Mouse (Mus musculus) lung, postnatal 4 days (tissue): ENCODE measurements around the gene Mbtps2.

Experiments used
- DNase-seq, 2 experiments: peaks; one replicate each; pipeline ENCODE4 v3.0.0; 2021

Mbtps2 gene

DNA sequence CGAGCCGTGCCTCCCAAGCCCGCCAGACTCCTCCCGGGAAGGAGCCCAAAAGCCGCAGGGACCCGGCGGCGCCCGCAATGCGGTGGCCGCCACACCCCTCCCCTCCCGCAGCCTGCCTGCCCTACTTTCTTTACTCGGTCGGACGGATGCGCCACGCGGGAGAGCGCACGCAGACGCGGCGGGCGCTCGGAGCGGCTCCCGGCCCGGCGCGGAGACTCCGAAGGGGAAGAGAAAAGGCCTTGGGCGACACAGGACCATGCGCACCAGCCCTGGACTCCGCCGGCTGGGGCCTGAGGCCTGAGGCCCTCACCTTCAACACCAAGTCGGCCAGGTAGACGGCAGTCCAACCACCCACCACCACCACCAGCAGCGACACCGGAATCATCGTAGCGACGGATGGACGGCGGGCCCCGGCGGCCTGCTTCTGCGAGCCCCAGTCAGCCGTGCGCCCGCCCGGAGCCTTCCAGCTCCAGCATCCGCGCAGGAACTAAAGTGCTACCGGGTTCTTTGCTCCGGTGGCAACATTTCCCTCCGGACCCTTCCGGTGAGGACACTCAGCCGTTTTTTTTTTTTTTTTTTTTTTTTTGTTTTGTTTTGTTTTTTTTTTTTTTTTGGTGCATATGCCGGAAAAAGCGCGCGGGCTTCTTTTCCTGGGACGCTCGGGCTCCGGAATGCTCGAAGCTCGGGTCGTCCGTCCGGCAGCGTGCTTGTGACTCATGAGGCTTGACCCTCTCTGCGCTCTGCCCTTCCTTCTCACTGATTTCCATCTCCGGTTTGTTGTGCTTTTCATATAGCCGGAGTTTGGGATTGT, at the start of gene Mbtps2:
Gene Mbtps2, minus strand, starts transcription at position 530 of the 811 bp plus-strand sequence.
- DNase-seq: peak; percentile 74 to 78

DNA sequence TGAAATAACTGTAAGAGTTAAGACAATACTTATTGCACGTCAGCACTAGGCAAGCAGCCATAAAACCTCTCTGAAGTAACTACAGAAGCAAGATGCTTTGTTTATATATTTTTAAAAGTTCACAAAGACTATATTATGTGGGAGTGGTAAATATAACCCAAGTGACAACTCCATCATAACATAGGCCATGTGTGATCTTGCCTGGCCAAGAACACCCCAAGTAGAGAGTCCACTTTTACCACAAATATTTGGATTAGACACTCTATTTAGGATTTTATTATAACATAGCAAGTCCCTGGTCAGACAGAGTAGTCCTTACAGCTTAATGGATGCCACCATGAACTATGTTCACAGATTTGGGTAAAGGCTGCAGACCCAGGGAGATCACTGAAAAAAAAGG, 47.9 kb upstream of the Mbtps2 start:
- no peak for DNase-seq

DNA sequence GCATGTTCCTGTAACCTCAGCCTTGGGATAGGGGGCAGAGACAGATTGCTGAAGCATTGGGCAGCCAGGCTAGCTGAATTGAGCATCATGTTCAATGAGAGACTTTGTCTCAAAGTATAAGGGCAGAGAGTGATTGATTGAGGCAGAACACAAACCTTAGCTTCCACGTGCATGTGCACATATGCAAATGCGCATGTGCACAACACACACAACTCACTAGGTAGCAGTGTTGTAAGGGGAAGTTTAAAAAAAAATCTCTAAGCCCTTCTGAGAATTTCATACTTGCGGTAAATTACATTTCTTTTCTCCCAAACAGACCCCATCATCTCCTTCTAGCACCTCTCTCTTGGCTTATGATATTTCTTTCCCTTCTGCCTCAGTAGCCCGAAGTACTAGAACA, 46.2 kb upstream of the Mbtps2 start:
- no peak for DNase-seq

DNA sequence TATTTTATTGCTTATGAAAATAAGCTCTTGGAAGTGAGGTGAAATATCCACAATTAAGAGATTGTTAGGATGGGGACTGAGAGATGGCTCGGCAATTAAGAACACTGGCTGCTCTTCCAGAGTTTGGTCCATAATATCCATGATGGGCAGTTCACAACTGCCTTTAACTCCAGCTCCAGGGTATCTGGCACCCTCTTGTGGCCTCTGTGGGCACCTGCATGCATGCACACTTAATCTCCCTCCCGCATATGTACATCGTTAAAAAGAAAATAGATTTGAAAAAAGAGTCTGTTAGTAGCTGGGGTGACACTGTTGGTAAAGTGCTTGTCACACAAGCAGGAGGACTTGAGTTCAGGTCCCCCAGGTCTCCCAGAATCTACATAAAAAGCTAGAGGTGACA, 45.8 kb upstream of the Mbtps2 start:
- DNase-seq: peak; percentile 38 to 55

DNA sequence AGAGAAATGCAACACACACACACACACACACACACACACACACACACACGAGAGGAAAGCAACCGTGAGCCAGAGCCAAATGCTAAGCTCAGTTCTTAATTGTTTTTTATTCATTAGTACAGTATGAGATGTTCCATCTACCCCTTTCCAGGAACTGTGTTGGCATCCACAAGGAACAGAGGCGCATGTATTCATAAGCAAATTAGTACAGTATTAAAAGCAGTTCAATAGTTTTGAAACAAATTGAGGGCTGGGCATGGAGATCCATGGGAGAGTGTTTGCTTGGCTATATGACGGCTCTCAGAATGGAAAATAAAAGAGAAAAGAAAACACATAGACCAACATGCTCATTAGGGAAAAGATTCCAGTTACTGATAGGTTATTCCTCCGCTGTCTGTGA, 44.3 kb upstream of the Mbtps2 start:
- no peak for DNase-seq

DNA sequence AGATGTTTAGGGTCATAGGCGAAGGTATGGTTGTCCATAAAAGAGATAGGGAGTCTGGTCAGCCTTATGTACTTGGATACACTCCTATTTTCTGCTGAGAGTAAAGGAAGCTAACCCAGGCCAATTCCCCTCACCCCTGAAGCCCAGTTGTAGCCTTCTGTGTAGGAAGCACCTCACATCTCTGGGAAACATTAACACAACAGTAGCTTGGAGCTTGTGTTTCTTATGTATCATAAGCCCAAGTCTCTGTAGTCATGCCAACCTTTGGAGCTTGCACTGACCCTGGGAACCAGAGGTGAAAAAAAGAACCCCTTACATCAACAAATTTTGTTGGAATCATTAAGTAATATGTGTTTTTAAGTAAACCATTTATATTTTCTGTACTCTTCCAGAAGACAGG, 38.7 kb upstream of the Mbtps2 start:
- DNase-seq: no peak

DNA sequence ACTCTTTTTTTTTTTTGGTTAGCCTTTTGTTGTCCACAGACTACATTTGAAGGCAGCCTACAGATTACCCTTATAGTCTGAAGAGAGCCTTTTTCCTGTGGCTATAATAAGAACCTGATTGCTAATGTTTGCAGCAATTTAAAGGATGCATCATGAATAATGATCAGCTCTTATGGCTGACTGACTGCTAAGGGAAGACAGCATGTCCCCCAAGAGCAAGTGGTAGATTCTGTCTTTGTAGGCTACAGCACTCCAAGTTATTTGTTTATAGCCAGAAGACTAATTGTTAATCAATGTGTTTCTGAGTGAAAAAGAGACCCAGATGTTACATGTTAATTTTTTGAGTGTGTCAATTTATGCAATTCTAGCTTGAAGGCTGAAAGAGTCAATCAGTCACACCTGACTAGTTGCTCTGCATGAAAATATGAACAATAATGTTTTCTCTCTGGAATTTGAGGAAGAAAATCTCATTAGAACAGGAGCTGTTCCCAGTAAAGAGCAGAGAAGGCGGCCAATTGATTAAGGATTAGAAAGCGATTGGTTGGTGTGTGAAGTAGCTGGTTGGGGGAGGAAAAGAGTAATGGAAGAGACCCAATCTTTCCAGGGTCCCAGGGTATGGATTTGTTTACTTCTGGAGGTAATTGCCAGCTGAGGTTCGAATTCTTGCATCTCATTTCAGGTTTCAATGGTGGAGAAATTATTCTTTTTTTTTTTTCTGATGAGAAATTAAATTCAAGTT, 35.3 kb upstream of the Mbtps2 start:
- DNase-seq: no peak

DNA sequence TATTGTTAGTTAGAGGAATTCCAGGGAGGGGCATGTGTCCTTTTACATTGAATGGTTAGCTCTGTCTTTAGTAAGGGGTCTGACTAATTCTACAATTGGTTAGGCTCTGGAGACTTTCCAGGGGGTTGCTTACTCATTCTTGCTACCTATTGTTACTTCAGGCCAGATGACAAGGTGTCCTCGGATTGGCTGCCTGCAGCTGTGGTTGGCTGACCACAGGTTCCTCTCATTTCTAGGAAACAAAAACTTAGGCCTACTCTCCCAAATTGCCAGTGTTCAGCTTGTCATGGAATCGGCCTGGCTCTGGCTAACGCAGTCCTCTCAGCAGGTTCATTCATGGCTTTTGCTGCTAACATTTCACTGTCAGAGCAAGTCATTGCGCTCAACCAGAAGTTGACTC, 31.8 kb upstream of the Mbtps2 start:
- DNase-seq: no peak

DNA sequence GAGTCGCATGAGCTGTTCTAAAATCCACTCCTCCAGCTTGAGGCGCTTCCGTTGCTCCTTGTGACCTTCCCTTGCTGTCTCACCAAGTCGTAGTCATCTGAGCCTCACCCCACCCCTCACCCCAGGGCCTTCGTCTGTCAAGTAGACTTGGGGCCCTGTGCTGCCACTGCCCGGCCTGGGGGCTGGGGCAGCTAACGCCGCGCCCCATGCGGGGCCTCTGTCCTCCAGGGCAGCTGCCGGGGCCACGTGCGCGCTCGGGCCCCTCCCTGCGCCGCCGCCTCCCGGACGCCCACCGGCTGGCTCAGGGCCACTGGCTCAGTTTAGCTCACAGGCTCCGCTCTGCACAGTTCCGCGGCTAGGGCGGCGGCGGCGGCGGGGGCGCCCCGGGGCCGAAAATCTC, 14.4 kb upstream of the Mbtps2 start:
- peak in 1 of 2 experiments; percentile 21 for DNase-seq

DNA sequence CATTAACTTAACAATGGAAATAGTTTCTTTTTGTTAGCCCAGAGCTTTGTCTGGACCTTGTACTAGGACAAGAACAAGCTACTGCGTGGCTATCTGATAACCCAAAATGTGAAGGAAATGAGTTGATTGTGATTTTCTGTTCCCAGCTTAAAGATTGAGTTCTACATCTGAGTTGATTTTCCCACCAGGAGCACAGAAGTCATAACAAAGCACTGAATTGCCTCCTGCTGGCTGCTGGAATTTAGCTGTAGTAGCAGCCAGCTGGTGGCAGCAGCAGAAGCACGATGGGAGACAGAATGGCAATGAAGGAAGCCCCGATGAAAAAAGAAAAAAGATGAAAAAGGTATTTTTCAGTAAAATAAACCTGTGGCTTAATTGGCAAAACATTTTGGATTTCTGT, 2.9 kb upstream of the Mbtps2 start:
- DNase-seq: peak in 1 of 2 experiments; percentile 20

DNA sequence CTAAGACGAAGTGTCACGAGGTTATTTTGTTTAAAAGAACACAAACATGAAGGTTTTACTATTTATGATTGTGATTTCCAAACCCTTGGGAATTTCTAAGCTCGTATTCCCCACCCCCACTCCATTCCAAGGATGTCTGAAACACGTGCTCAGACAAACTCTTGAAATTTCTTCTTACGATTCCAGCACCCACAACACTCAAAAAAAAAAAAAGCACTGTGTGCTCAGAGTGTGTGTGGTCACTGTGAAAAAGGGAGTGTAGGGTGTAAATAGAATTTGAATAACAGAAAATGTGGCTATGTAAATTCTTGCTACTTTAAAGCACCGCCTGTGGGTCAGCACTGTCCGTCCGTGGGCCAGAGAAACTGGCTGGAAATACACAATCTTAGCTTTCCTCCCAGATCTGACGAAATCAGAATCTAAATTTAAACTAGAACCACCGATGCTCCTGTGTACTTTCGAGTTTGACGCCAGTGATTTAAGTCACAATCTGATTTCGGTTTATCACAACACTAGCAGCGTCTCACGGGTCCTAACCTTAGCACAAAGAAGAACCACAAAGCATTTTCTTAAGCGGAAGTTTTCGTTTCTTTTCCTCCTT, 830 bp downstream of the Mbtps2 start:
- no peak for DNase-seq

DNA sequence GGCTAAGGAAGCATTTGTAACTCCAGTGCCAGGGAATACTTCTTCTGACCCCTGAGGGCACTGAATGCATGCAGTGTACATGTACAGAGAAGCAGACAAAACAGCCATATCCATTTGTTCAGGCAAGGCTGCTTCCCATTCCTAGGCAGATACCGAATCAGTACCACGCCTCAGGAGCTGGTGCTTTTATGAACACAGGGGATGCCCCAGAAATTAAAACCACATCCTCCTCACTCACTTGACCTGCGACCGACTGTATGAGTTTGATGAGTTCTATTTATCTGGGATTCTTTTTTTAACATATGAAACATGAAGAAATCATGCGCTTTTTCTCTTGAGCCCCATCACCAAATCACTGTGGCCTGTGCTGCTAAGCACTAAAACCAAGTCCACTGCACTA, 1.7 kb downstream of the Mbtps2 start:
- DNase-seq: no peak

DNA sequence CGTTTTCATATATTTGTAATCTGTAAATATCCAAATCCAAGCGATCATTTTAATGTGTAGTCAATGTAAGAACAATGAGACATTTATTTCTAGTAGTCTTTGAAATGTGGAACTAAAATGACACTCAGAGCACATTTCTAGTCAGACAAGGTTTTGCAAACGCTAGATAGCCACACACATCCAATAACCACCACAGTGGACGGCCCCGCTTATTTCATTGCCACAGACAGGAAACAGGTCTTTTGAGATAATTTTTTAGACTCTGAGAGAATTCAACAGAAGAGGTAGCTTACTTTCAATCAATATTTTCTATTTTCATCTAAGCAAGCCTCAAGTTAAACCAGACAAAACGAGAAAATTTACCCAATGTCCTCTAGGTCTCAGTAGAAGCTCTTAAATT, 2.6 kb downstream of the Mbtps2 start:
- DNase-seq: no peak

DNA sequence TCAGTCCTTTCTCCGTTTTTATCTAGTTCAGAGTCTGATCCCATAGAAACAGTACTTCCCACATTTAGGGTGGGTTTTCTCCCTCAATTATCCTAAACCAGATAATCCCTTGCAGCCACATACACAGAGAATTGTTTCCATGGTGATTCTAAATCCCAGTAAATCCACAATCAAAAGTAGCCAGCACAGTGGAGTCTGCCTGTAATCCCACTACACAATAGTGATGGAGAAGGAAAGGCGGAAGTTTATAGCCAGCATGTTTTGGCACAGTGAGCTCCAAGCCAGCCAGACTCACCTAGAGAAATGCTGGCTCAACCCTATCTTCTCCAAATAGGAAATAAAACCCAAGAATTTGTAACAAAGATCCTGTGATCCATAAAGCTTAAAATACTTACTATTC, 3.9 kb downstream of the Mbtps2 start:
- no peak for DNase-seq

DNA sequence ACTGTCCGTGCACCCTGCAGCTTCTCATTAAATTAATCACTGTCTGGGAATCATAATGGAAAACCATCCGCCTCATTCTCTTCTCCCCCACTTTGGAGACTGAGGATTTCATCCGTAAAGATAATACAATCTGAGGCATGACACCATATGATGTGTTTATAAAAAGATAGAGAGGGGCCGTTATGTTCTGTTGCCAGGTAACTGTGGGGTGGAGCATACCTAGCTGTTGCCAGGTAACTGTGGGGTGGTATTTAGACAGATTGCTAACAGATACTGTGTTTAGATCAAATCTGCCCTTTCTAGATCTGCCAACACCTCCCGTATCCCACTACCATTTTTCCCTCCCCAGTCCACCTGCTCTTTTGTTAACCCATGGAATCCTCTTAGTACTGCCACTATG, 11.5 kb downstream of the Mbtps2 start:
- DNase-seq: no peak

DNA sequence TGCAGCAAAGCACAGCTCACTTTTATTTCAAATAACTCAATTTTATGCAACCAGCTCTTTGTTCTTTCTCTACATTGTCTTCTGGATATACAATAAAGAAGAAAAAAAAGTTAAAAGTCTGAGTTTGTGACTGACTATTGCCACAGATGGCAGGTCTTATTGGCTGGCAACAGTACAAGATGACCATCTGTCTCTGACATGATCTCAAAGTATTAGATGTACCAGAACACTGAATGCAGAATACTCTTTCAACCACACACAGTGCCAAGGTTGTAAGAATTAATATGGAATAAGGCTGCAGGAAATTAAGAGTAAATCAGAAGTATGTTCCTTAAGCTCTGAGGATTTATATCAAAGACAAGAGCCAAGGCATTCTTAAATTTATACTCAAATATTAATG, 12.1 kb downstream of the Mbtps2 start:
- no peak for DNase-seq

DNA sequence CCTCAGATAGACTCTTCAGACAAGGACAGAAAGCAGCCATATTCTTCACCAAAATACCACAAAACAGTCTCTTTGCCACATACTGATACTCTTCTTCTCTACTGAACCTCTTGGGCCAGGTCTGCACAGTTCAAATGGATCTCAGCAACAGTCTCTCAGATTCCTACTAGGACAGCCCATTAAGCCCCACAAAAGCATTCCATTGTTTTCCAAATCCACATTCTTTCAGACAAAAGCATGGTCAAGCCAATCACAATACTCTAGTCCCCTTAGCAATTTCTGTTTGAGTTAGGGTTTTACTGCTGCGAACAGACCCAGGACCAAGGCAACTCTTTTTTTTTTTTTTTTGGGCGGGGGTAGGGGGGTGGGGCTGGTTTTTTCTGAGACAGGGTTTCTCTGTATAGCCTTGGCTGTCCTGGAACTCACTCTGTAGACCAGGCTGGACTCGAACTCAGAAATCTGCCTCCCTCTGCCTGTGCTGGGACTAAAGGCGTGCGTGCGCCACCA, 19.4 kb downstream of the Mbtps2 start:
- DNase-seq: no peak

DNA sequence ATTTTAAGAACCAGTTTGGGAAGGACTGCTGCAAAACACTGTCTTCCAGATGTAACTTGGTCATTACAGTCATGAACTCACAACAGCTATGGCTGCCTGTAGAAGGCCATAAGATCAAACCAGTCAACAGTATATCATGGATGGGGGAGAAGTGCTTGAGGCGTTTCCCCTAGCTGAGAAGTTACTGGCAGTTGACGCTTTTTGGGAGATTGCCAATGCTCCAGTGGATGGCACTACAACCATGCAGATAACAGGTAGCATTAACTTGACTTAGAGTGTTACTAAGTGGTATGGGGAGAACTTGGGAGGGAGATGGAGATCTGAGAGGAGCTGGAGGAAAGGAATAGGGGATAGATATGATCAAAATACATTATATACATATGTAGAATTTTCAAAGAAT, 23.8 kb downstream of the Mbtps2 start:
- no peak for DNase-seq

DNA sequence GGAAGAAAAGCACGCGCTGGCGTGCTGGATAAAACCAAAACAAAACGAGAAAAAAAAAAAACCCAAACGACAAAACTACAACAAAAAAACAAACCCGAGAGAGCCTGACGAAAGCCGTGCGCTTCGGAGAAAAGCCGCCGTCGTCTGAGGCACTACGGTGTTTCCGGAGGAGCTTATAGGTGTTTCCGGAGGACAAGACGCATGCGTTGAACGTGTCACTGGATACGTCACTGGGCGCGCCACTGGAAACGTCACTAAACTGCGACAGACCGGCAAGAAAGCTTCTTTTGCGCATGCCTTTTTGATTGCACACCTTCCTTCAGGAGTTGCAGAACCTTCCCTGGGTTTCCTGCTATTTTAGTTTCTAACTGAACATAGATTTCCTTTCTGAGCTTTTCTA, 29.7 kb downstream of the Mbtps2 start, which contains the start of gene Yy2:
Gene Yy2, minus strand, starts transcription at position 146 of the 400 bp plus-strand sequence.
- no peak for DNase-seq

DNA sequence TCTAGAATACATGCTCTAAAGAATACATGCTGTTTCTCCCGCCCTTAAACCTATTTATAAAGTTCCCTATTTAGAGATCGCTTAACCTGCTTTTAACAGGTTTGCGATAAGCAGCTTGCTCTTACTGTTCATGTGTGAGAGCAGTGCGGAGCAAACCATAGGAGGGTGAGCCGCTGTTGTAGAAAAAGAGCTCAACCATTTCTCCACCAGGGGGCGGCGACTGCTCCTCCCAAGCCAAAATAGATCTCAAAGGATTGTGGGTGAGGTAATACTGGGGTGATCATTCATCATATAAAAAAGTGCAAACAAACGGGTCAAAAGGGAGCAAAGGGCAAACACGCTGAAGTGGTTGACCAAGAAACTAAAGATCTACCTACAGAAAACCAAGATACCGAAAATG, 34.7 kb downstream of the Mbtps2 start:
- DNase-seq: peak in 1 of 2 experiments; percentile 14

DNA sequence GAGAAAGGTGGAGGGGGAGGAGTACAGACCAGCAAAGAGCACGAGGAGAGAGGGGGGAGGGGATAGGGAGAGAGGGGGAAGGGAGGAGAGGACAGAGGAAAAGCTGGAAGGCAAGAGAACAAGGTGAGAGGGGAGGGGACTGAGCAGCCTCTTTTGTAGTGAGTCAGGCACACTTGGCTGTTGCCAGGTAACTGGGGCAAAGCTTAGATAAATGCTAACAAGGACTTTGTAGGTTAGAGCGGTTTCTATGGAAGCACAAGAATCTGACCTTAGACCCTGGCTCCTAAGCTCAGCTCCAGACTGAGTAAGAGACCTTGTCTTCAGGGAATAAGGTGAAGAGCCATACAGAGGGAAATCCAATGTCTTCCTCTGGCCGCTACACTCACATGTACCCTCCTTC, 51.4 kb downstream of the Mbtps2 start:
- DNase-seq: no peak

DNA sequence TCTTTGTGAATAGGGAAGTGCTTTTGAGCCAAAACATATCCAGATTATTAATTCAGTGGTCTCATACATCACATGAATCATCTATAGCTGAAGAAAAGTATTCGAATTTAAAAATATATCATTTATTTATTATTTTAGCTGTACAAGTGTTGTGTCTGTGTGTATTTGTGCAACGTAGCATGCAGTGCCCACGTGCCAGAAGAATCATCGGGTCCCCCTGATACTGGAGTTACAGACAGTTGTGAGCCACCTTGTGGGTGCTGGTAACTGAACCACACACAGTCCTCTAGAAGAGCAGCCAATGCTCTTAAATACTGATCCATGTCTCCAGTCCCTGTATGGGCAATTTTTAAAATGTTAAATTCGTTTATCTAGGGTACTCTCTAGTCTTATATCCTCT, 92.1 kb downstream of the Mbtps2 start:
- no peak for DNase-seq

DNA sequence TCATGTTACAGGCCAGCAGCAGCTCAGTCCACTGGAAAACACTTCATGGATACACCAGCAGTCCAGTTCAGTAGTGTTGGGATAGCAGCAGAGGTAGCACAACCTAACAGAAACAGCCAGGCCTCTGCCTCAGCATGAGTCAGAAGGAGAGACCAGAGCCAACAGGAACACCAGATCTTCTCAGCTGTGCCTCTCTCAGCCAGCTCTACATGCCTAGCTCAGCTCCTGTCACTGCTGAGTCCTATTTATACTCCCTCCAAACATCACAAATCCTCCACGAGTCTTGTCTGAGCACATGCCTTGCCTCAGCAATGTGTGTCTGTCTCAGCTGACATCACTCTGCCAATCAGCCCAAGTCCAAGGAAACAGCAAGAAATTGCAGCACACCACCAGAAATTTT, 94.0 kb downstream of the Mbtps2 start:
- no peak for DNase-seq

DNA sequence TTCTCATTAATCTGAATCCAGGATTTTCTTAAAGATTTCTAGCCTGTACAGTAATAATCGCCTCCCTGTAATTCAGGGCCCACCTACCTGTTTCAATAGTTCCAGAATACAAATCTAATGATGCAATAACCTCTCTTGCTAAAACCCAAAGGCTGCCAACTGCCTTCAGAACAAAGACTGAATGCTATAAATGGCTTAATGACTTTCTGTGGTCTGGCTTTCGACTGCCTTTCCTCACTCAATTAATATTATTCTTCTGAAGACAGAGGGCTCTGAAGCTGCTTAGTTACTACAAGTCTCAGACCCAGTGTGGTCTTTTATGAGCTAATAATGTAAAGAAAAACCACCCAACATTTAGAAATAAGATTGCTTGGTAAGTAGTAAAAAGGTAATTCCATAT, 96.6 kb downstream of the Mbtps2 start:
- no peak for DNase-seq
